Mouse (Mus musculus) retina, adult 2 months (tissue): ENCODE data around the gene Aprt.

Experiments used
- DNase-seq: peaks from one replicate; pipeline ENCODE4 v3.0.0-alpha.2; 2012; ENCODE audit warnings: low read depth, low spot score

Gene Aprt

DNA sequence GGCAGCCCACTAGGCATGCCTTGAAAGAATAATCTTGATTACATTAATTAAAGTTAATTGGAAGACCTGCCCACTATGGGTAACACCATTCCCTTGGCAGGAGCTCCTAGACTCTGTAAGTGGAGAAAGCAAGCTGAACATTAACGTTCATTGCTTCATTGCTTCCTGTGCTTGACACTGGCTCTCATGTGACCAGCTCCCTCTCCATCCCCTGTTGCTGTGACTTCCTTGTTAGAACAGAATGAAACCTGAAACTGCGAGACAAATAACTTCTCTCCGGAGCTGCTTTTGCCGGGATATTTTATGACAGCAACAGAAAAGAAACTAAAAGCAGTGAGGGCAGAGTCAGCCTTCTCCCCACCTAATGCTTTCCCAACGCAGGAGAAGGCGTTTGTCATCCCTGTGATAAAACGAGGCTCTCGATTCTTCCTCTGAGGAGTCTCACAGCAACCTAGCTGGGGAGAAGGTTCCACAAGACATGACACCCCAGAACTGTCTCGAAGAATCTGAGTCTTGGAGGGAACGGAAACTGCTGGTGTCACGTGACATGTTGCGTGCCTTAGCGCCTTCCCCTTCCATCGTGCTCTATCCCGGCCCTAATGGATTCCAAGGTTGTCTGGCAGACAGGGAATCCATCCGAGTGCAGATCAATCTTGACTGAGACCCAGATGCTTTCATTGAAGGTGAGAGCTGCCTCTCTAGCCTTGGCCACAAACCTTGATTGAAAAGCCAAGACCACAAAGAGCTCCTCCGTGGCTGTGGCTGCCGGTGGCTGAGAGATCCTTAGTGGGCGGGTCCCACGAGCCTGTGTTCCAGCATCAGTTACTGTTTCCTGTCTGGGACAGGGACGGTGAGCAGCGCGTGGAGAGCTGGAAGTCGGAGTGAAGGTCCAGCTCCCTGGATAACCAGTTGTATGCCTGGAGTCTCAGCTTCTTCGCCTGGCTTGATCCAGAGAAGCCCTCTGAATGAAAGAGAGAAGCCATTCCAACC is 12.1 kb downstream of the Aprt start:
- DNase-seq, result no peak

DNA sequence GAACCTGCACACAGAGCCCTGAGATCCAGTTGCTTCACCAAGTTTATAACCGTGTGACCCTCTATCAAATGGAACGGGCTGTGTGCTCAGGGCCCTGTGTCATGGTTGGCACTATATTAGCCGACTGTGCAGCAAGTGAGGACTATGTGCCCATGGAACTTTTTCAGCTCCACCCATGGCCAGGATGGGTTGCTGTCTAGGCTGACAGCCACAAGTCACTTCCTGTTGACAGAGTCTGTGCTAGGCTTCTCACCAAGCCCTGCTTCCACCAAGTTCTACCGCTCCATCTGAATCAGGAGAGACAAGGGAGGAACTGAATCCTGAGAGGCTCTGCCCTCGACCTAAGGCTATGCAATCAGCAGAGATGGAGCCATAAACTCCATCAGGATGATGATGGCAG is 15.5 kb downstream of the Aprt start:
- no peak for DNase-seq

DNA sequence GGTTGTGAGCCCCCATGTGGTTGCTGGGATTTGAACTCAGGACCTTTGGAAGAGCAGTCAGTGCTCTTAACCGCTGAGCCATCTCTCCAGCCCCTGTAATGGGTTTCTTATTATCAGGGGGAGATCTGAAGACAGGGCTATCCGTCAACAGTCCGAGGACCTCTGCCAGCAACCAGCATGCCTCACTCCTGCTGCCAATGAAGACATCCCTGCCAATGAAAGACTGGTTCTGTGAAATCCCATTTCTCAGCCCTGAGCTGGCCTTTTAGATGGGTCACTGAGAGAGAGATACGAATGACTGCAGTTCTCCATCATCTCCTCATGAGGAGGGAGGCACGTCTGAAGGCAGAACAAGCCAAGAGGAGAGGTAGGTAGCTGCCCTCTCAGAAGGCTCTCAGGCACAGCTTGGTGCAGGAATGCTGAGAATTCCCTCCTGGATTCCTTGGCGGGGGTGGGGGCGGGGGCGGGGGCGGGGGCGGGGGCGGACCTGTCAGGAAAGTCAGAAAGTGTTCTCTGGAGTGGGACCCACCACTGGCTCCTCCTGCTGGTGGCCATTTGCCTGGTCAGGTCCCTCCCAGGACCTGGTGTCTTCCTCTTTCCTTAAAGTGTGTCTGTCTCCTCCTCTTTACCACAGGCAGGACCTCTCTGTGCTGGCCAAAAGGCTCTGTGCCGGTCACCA is 17.9 kb downstream of the Aprt start:
- DNase-seq, result no peak

DNA sequence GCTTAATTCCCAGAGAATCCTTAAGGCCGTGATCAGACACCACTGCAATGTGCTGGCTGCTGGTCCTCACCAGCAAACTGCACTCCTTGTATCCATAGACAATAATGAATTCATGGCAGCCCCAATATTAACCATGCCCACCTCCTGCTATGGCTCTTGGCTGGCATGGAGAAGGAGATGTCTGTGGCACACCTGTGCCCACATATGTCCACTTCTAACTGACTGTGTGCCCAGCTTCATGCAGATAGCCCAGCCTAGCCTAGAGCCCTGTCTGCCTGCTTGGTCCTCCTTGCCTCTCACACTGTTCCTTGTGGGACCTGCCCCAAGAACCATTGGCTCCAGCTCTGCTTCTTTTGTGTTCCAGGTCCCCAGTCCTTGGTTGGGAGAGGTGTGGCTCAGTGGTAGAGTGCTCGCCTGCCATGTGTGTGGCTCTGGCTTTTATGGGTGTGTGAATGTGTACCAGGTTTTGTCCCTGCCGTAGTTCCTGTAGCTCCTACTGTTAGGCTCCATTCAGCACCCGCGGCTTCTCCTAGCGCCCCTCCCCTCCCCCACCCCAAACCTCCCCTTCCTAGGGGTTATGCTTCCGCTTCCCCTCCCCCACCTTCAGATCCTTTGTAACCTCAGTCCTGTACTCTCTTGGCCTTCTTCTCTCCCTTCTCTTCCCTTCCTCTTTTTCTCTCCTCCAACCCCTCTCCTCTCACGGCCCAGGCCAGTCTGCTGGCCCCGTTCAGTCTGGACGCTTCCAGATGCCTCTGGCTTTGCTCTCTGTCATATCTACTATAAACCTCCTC is 19.3 kb downstream of the Aprt start:
- DNase-seq, result no peak

DNA sequence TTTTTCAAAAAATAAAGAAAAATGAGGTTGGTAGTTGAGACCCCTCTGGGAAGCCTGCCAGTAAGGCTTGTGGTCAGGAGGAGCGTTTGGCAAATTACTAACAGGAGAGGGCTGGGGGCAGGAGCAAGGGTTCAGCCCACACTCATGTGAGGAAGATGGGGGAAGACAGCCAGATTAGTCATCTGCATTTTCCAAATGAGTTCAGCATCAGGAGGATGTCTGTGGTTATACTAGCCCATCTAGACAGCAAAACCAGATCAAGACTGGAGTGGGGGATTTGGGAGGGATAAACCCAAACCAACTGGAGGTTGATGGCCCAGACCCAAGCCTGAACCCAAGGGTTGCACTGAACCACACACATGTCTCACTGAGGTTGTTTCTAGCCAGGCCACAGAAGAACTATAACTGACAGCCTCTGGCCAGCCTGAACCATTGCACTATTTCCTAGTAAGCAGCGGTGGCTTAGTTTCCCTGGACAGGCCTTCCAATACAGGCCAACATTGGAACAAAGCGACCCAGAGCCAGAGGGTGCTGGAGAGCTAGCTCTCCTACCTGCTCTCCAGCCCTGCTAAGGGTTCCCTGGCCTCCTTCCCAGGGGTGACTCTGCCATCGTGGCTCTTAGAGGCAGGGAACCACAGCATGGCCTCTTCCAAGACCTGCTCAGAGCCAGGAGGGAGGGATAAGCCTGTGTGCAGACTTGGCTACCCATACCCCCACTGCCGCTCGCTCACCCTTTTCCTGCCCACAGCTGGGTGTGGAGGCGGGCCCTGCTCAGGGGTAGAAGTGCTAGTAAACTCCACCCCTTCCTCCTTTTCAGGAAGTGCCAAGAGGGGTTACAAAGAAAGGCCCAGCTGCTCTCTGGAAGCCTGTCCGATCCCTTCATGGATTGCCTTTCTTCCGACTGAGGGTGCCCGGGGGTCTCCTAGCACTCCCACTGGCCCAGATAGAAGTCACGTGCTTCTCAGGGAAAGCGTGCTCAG is 20.4 kb downstream of the Aprt start:
- no peak for DNase-seq

DNA sequence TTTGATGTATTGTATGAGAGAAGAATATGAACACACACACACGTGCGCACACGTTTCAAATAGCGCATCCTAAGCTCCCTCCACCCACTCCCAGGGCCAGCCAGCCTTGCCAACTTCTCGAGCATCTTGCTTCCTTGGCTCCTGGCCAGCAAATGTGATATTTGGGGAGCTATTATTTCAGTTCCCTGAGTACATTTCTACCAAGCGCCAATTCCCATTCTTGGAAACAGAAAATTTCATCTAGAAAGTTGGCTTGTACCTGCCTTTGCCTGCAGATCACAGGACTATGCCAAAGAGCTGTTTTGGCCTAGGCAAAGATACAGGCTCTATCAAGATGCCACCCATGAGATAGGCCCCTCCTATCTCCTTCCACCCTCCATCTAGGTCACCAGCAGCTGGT is 21.9 kb downstream of the Aprt start:
- DNase-seq, result no peak

DNA sequence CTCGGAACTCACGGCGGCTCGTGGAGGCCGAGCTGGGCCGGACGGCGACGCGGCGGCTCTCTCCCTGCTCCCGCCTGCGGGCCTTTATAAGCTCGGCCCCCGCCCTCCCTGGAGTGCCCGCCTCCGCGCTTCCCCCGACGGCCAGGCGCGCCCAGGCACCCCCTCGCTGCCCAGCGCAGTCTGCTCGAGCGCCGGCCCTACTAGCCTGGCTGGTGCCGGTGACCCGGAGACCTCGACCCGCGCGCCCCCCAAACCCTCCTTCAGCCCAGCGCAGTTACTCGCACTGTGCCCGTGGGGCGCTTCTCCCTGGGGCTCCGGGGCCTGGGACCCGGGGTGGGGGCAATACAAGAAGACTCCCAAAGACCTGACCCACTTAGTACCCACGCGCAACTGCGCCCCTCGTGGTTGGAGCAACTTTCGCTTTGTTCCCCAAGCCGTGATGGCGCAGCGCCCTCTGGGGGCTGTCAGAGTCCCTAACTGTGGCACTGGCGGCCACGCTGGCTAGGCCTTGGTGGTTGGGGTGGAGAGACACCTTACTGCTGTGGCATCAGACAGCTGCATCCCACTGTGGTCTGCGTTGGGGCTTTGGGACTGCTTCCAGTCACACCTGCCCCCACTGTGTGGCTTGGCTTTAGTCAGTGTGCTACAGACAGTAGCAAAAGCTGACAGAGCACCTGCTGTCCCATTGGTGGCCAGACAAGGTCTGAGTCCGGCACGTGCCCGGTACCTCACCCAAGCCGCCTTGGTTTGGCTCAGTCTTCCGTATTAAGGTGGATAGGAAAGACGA is 25.3 kb downstream of the Aprt start, which contains the start of gene Piezo1:
Gene Piezo1 (minus strand): TSS at position 65 of the 787 bp plus-strand sequence.
- no peak for DNase-seq

DNA sequence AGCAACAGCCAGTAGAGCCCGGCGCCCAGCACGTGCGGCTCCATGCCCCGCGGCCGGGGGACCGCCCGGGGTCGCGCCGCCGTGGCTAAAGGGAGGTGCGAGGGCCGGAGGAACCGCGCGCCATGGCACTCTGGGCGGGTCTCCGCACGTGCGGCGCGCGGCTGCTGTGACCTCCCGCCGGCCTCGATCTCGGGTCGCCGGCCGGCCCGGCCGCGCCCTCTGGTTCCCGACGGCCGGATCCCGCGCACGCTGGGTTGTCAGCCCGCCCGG is 25.8 kb downstream of the Aprt start:
- DNase-seq, result no peak

DNA sequence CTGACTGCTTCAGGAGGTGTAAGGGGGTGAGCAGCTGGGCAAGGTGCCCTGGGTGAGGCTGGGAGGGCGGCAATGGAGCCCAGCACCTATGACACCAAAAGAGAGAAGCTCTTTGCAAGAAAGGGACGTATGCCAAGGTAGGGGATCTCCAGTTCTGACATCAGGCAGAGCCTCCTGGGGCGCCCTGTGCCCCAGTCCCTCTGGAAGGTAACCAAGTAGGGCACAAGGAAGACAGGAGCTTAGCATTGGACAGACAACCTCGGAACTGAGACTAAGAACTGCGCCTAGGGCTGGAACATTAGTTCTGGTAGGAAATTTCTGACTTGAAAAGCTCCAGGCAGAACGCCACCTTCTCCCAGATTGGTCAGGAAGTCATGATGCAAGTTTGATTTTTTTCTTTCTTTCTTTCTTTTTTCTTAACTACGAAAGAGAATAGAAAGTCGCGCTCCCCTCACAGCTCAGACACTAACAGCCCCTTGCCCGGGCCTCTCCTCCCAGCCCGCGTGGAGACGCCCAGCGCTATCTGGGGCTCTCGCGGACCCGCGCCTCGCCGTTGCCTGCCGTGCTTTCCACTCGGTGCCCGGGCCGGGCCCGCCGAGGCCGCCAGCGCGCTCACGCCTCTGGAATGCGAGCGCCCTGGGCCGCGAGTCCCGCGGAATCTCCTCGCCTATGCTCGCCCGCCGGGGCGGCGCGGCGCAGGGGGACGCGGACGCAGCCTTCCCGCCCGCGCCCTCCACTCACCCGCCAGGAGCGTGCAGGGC is 26.3 kb downstream of the Aprt start:
- DNase-seq, result no peak

DNA sequence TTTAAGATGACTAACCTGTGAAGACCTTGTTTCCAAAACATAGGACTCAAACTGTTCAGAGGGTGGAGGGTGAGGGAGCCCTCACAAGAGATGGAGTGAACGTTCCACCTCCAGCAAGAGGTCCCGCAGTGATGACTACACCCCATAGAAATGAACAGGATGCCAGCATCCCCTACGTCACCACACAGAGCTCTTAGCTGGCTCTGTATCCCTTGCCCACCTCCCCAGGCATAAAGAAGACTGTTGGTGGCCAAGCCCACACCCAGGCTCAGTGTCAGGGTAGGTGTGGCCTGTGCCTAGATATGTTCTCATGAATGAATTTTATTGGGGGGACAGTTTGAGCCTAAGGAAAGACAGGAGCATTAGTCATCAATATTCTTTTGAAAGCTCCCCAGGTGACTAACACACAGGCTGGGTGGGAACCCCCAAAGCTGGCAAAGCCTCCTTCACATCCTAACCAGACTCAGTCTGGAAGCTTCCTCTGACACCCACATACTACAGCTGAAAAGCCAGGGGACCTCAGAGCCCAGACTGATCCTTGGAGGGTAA is 27.7 kb downstream of the Aprt start:
- DNase-seq, result no peak

DNA sequence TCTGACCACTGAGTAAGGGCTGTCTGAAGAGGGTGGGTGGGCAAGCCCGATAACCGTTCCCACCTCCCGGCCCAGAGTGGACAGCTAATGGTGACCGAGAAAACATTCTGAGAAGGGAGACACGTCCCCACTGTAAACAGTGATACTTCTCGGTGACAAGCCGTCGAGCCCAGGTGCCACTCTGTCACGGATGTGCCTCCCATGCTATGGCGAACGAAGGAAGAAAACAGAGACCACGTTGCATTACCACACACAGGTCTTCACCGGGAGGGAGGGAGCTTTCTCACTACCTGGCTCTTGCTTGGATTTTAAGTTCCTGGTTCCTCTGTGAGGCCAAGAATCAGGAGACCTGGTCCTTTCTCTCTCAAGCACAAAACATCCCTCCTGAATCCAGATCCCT is 28.4 kb downstream of the Aprt start:
- DNase-seq, result no peak

DNA sequence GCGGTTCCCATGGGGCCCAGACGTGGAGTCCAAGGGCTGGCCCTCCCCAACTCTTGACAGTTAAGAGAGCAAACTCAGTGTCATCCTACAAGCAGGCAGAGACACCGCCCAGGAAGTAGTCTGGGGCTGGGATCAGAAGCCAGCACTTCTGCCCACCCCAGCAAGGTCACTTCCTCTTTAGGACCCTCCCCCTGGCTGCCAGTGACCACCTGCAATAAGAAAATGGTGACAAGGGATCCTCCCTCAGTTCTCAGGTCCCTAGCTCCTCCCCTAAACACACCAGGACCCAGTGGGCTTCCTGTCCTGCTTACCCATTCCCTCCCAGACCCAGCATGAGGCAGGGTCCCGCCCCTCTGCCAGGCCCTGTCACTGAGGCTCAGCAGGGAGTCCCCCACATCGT is 28.9 kb downstream of the Aprt start:
- no peak for DNase-seq

DNA sequence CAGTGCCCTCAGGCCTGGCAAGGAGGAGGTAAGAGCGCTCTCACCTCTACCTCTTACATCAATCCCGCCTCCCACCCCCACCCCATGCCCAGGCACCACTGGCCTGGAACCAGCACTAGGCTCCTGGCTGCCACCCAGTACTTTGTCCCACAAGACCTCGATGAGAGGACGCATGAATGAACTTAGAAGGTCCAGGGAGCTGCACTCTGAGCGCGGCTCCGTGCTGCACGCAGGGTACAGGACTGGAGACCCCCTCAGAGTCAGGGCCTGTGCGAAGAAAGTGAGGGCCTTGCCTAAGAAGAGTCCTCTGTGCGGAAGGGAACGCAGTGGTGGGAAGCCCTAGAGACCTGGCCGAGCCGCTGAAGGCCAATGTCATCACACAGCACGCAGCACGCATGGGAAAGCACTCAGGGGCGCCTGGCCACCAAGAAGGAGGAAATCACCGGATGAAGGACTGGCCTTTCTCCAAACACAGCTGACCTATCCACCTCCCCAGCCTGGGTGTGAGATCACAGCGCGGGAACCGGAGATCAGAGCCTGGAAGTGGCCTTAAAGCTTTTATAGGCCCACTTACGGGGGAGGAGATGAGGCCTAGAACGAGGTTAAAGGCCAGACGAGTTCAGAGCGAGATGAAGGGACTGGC is 29.8 kb downstream of the Aprt start:
- no peak for DNase-seq

DNA sequence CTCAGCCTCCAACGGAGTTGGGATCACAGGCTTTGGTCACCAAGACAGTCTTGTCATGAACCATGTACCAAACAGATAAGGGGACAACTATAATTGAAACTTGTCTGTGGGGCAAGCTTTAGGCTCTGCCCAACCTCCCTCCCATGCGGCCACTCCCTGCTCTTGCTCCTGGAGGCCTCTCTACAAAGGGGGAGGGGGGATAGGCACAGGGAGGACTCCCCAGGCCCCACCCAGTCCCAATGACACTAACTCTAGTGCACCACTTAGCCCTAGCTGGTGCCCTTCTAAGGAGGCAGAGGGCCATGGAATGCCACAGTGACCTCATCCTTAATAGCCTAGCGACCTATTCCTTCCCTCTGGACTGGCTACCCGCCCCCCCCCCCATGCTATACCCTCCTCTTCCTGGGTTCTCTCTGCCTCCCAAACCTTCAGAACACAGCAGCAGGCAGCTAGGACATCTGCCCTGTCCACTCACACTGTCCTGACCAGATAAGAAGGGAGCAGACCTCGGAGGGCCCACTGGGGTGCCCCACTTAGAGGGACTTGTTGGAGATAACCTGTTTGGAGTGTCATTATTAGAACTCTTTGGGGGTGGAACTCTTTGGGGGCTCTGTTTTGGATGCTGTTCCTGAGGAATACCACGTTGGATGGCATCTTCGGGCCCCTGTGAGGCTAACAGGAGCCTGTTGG is 30.5 kb downstream of the Aprt start:
- DNase-seq, result no peak

DNA sequence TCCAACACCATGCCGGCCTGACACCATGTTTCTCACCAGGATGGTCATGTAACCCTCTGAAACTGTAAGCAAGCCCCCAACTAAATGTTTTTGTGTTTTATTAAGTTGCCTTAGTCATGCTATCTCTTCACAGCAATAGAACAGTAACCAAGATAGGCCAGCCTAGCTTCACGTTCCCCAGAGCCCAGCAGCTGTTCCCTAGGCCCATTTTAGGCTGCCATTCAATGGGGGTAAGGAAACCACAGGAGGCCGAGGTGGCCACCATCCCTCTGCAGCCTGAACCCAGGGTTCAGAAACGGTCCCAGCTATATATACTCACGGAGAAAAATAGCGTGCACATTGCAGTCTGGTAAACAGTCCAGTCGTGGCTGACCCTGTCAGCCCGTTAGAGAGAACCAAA is 32.6 kb downstream of the Aprt start:
- no peak for DNase-seq

DNA sequence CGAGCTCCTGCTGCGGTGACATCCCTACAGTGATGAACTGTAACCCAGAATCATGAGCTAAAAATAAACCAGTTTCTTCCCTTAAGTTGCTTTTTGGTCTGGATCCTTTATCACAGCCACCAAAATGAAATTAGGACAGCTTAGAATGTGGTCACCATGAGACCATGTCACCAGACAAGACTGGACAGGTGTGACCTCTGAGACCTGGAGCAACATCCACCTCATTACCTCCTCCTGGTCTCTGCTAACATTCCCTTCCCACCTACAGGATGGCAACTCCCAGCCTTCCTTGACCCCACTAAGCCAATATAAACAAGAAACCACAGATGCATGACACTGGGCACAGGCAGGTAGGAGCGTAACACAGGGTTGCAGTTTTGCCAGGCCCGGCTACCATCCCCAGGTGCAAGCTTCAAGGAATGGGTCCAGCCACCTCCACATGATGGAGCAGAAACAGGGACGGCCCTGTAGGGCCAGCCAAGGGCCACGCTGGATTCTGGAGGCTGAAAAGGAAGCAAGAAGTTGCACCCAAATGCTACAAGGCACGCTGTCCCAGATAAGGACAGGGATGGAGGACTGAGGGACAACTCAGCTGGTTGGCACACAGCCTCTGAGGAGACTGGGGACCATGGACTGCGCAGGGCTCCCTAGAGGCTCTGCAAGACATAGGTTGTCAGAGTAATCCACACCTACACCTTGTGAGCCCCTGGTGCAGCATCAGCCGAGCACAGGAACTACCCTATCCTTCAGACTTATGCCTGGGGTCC is 38.2 kb downstream of the Aprt start:
- DNase-seq, result no peak

DNA sequence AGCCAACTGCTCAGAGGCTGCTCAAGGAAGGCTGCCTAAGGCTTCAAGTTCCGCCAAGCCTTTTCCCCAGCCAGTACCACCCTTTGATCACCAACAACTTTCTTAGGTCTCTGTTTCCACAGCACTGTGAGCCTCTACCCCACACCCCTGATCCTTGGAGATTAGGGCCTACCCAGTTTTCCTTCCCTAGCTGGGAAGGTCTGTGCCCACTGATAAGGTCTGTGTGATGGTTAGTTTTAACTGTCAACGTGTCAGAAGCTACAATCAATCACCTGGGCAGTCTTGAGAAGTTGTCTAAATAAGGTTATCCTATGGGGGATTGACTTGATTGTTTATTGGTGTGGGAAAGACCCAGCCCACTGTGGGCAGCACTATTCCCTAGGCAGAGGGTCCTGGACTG is 38.9 kb downstream of the Aprt start:
- no peak for DNase-seq
